Mouse (Mus musculus): ENCODE results near the gene C5ar1. TPM values are rescaled to one million over a fixed set of nuclear protein-coding genes. Genes with fewer than 3 reads are reported as not detected.

C5ar1 gene
- polyA plus RNA-seq, 1 experiment: not detected

DNA sequence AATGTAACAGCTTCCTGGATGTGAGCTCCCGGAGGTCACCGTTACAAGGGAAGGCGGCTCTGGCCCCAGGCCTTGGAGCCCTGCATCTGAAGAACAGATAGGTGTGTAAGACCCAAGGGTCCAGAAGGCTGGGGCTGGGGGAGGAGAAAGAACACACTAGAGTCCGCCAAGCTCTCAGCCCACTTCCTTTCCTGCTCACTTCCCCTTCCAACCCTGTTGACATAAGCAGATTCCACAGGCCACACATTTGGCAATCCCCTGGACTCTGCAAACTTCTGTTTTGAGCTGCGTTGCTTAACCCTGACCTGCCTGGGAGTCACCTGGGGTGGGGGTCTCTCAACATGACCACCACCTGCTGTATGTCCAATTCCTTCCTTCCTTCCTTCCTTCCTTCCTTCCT, 15.3 kb downstream of the C5ar1 start, which contains the start of gene C5ar2:
Gene C5ar2, minus strand, starts transcription at position 88 of the 400 bp plus-strand sequence.
- Histone ChIP-seq H3K9me3 (replicated peaks; ENCODE audit: control insufficient read depth, insufficient read depth, low read length, poor library complexity, severe bottlenecking) (no peaks in the 10 kb centered on the region), H3K4me1 (ENCODE audit: control insufficient read depth, insufficient read depth, low read length) (no peaks in the 10 kb centered on the region), H3K27me3 (ENCODE audit: control insufficient read depth, insufficient read depth, low read length, poor library complexity, severe bottlenecking) (no peaks in the 10 kb centered on the region), H3K36me3 (ENCODE audit: control insufficient read depth, insufficient read depth, low read length, poor library complexity, severe bottlenecking) (no peaks in the 10 kb centered on the region), H3K4me3 (ENCODE audit: low read depth, low read length) (no peak within 1 kb of the TSS), H3K9ac (ENCODE audit: low read depth, poor library complexity, severe bottlenecking) (no peak within 1 kb of the TSS), H3K27ac (ENCODE audit: insufficient read depth, low read length) (no peak within 1 kb of the TSS)
- TF ChIP-seq EP300 (IDR thresholded peaks at IDR 0.05; ENCODE audit: insufficient read depth, low read depth, low read length) (no peak), CTCF (IDR thresholded peaks at IDR 0.05; ENCODE audit: low read depth, low read length) (no peak), POLR2A (IDR thresholded peaks at IDR 0.05; ENCODE audit: insufficient read depth, low read length) (no peak)

DNA sequence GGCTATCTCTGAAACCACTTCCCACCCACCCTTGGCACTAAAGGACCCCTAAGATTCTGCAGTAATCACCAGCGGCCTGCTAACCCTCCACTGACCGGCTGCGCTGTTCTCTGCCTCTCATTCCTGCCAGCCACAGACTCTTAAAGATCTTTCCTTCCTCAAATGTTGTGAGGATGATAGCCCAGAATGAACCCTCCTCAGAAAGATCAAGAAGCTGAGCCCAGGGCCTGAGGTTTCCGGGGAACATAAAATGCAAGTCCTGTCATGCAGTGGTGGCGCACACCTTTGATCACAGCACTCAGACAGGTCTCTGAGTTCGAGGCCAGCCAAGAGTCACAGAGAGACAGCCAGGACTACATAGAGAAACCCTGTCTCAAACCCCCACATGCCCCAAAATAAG, 17.1 kb downstream of the C5ar1 start:
- H3K27me3 ChIP-seq (ENCODE audit: control insufficient read depth, insufficient read depth, low read length, poor library complexity, severe bottlenecking): no peaks in the 10 kb centered on the region
- H3K9me3 ChIP-seq (replicated peaks; ENCODE audit: control insufficient read depth, insufficient read depth, low read length, poor library complexity, severe bottlenecking): no peaks in the 10 kb centered on the region
- no peaks in the 10 kb centered on the region for H3K36me3 ChIP-seq (ENCODE audit: control insufficient read depth, insufficient read depth, low read length, poor library complexity, severe bottlenecking)
- TF ChIP-seq POLR2A (IDR thresholded peaks at IDR 0.05; ENCODE audit: insufficient read depth, low read length): no peak
- no peak for TF ChIP-seq CTCF (IDR thresholded peaks at IDR 0.05; ENCODE audit: low read depth, low read length)
- TF ChIP-seq EP300 (IDR thresholded peaks at IDR 0.05; ENCODE audit: insufficient read depth, low read depth, low read length): no peak
- no peaks in the 10 kb centered on the region for H3K4me1 ChIP-seq (ENCODE audit: control insufficient read depth, insufficient read depth, low read length)
- H3K27ac ChIP-seq (ENCODE audit: insufficient read depth, low read length): no peak overlapping the region
- H3K9ac ChIP-seq (ENCODE audit: low read depth, poor library complexity, severe bottlenecking): no peak overlapping the region
- no peak overlapping the region for H3K4me3 ChIP-seq (ENCODE audit: low read depth, low read length)

DNA sequence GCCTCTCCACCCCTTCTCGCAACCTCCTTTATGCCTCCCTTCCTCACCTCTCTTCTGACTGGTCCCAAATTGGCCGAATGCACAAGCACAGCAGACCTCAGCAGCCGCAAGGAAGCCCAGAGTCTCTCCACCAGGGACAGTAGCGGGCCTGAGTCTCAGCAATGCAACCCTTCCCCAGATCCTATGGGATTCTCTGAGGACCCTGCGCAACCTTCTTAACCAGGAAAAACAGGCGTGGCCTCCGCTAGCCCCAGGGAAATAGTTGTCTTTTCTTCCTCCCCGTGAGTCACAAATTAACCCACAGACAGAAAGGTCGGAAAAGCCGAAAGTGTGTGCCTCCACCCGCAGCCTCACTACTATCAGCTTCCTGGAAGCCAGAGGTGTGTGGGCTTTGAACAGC, 17.6 kb downstream of the C5ar1 start:
- no peak for TF ChIP-seq POLR2A (IDR thresholded peaks at IDR 0.05; ENCODE audit: insufficient read depth, low read length)
- TF ChIP-seq CTCF (IDR thresholded peaks at IDR 0.05; ENCODE audit: low read depth, low read length): no peak
- no peak for TF ChIP-seq EP300 (IDR thresholded peaks at IDR 0.05; ENCODE audit: insufficient read depth, low read depth, low read length)
- Histone ChIP-seq H3K4me3 (ENCODE audit: low read depth, low read length) (no peak overlapping the region), H3K9me3 (replicated peaks; ENCODE audit: control insufficient read depth, insufficient read depth, low read length, poor library complexity, severe bottlenecking) (no peaks in the 10 kb centered on the region), H3K27ac (ENCODE audit: insufficient read depth, low read length) (no peak overlapping the region), H3K9ac (ENCODE audit: low read depth, poor library complexity, severe bottlenecking) (no peak overlapping the region), H3K27me3 (ENCODE audit: control insufficient read depth, insufficient read depth, low read length, poor library complexity, severe bottlenecking) (no peaks in the 10 kb centered on the region), H3K36me3 (ENCODE audit: control insufficient read depth, insufficient read depth, low read length, poor library complexity, severe bottlenecking) (no peaks in the 10 kb centered on the region), H3K4me1 (ENCODE audit: control insufficient read depth, insufficient read depth, low read length) (no peaks in the 10 kb centered on the region)

DNA sequence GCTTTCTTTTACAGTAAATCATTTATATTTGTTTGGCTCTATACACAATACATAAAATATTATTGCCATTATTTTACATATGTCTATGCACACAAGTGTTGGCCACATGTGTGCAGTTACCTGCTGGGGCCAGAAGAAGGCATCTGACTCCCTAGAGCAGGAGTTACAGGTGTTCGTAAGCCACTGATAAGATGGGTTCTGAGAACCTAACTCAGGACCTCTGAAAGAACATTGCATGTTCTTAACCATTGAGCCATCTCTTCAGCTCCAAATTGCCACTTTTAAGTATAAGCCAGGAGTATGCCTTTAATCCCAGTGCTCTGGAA, 18.4 kb downstream of the C5ar1 start:
- H3K27me3 ChIP-seq (ENCODE audit: control insufficient read depth, insufficient read depth, low read length, poor library complexity, severe bottlenecking): no peaks in the 10 kb centered on the region
- no peak for TF ChIP-seq EP300 (IDR thresholded peaks at IDR 0.05; ENCODE audit: insufficient read depth, low read depth, low read length)
- no peak for TF ChIP-seq CTCF (IDR thresholded peaks at IDR 0.05; ENCODE audit: low read depth, low read length)
- no peak for TF ChIP-seq POLR2A (IDR thresholded peaks at IDR 0.05; ENCODE audit: insufficient read depth, low read length)
- H3K4me1 ChIP-seq (ENCODE audit: control insufficient read depth, insufficient read depth, low read length): no peaks in the 10 kb centered on the region
- no peak overlapping the region for H3K9ac ChIP-seq (ENCODE audit: low read depth, poor library complexity, severe bottlenecking)
- H3K9me3 ChIP-seq (replicated peaks; ENCODE audit: control insufficient read depth, insufficient read depth, low read length, poor library complexity, severe bottlenecking): no peaks in the 10 kb centered on the region
- H3K4me3 ChIP-seq (ENCODE audit: low read depth, low read length): no peak overlapping the region
- H3K36me3 ChIP-seq (ENCODE audit: control insufficient read depth, insufficient read depth, low read length, poor library complexity, severe bottlenecking): no peaks in the 10 kb centered on the region
- H3K27ac ChIP-seq (ENCODE audit: insufficient read depth, low read length): no peak overlapping the region

DNA sequence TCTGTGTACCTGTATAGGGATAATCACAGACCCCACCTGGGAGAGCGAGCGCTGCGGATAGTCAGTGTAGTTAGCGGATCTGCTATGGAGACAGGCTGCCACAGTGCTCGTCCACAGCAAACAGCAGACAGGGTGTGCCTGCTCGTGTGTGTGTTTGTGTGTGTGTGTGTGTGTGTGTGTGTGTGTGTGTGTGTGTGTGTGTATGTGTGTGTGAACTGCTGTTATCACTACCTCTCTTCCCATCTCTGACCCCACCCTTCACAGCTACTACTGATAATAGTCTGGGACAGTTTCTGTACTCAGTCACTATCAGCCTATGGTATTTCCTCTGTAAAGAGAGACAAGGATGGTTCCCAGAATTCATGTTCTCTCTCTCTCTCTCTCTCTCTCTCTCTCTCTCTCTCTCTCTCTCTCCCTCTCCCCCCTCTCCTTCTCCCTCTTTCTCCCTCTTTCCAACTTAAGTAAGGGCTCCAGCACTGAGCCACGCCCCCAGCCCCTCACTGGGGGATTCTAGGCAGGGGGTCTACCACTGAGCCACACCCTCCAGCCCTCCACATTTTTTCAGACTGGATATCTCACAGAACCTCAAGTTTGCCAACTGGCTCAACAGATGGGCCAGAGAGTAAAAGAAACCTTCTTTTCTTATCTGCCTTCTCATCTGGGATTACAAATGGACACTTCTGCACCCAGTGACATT, 18.9 kb downstream of the C5ar1 start:
- TF ChIP-seq EP300 (IDR thresholded peaks at IDR 0.05; ENCODE audit: insufficient read depth, low read depth, low read length): no peak
- no peak for TF ChIP-seq CTCF (IDR thresholded peaks at IDR 0.05; ENCODE audit: low read depth, low read length)
- no peak for TF ChIP-seq POLR2A (IDR thresholded peaks at IDR 0.05; ENCODE audit: insufficient read depth, low read length)
- Histone ChIP-seq H3K4me3 (ENCODE audit: low read depth, low read length) (no peak overlapping the region), H3K36me3 (ENCODE audit: control insufficient read depth, insufficient read depth, low read length, poor library complexity, severe bottlenecking) (no peaks in the 10 kb centered on the region), H3K9me3 (replicated peaks; ENCODE audit: control insufficient read depth, insufficient read depth, low read length, poor library complexity, severe bottlenecking) (no peaks in the 10 kb centered on the region), H3K9ac (ENCODE audit: low read depth, poor library complexity, severe bottlenecking) (no peak overlapping the region), H3K4me1 (ENCODE audit: control insufficient read depth, insufficient read depth, low read length) (no peaks in the 10 kb centered on the region), H3K27ac (ENCODE audit: insufficient read depth, low read length) (no peak overlapping the region), H3K27me3 (ENCODE audit: control insufficient read depth, insufficient read depth, low read length, poor library complexity, severe bottlenecking) (no peaks in the 10 kb centered on the region)

DNA sequence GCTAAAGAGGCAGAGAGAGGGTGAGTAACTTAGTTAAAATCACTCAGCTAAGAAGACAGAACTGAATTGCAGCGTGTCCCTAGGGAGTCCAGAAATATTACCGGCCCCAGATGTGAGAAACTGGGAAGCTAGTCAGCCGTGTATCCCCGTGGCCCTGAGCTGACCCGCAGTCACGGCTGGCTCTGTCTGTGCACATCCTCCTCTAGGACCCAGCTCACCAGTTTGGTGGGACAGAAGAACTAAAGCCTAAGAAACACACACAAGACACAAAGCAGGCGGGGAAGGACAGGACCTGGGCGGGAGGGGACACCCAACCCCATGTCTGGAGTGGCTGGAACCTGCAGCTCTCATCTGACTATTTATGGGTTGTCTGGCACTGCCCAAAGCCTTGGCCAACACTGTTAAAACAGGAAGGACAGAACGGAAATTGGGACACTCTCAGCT, 19.8 kb downstream of the C5ar1 start:
- no peaks in the 10 kb centered on the region for H3K9me3 ChIP-seq (replicated peaks; ENCODE audit: control insufficient read depth, insufficient read depth, low read length, poor library complexity, severe bottlenecking)
- no peak overlapping the region for H3K9ac ChIP-seq (ENCODE audit: low read depth, poor library complexity, severe bottlenecking)
- no peaks in the 10 kb centered on the region for H3K36me3 ChIP-seq (ENCODE audit: control insufficient read depth, insufficient read depth, low read length, poor library complexity, severe bottlenecking)
- H3K27ac ChIP-seq (ENCODE audit: insufficient read depth, low read length): no peak overlapping the region
- TF ChIP-seq EP300 (IDR thresholded peaks at IDR 0.05; ENCODE audit: insufficient read depth, low read depth, low read length): no peak
- no peaks in the 10 kb centered on the region for H3K27me3 ChIP-seq (ENCODE audit: control insufficient read depth, insufficient read depth, low read length, poor library complexity, severe bottlenecking)
- no peaks in the 10 kb centered on the region for H3K4me1 ChIP-seq (ENCODE audit: control insufficient read depth, insufficient read depth, low read length)
- H3K4me3 ChIP-seq (ENCODE audit: low read depth, low read length): no peak overlapping the region

Measured in ES-Bruce4 (cell line).